Mouse (Mus musculus): ENCODE data around the gene Ppm1l. TPM values are rescaled to one million over a fixed set of nuclear protein-coding genes. Genes with fewer than 3 reads are reported as not detected.

Gene Ppm1l
- polyA plus RNA-seq, 1 experiment from 2014 or later = 3.4 TPM

DNA sequence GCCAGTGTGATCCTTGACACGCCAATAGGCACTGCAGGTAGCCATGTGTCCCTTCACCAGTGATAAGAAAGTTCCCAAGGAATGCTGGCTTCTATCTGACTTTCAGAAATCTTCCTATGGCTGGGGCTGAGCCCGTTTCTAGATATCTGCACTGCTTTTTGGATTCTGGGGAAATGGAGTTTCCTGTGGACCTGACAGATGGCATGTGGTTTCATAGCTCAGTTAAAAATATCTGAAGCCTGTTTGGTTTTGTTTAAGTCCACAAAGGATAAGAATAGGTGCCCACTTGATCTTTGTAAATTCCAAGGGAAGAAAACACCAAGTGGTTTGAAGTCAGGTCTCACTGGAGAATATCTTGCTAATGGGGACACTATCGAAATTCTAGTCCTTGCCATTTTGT lies 173.0 kb downstream of the Ppm1l start:
- no peaks in the 10 kb centered on the region for H3K9me3 ChIP-seq (ENCODE audit: control insufficient read depth, low read length)
- ATAC-seq = no peak
- no peak overlapping the region for H3K9ac ChIP-seq (ENCODE audit: low read depth, low read length)

DNA sequence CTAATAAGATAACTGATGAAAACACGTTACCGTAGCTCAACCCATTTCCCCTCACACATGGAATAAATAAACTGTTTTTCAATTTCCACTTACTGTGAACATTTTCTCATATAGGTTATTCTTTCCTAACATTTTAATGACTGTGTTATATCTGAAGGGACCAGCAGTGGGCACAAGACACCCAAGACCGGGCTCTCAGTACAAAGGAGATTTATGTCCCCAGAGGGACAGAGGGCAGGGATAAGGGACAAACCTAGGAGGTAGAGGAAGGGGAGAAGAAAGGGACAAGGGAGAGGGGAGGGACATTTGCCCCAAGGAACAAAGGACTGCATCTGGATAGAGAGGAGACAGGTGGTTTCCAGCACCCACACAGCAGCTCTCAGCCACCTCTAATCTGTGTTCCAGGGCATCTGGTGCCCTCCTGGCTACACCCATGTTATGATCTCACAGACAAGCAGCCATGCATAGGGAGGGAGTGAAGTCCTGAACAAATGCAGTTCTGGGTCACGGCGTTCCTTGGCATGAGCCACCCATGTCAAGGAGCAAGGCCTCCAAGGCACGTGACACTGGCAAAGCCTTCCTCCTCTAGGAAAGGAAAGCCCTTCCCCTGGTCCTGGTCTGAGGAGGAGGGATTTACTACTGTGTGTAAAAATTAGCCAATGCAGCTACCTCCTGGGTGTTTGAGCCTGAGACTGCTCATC lies 174.5 kb downstream of the Ppm1l start:
- Histone ChIP-seq H3K9ac (ENCODE audit: low read depth, low read length) (no peak overlapping the region), H3K4me3 (ENCODE audit: low read length) (no peak overlapping the region), H3K27me3 (replicated peaks; ENCODE audit: control insufficient read depth, insufficient read depth, low read length) (no peaks in the 10 kb centered on the region), H3K27ac (ENCODE audit: low read length) (no peak overlapping the region), H3K4me2 (ENCODE audit: low read depth, low read length) (no peak overlapping the region), H3K36me3 (ENCODE audit: control insufficient read depth, insufficient read depth, low read length) (no peaks in the 10 kb centered on the region), H3K9me3 (ENCODE audit: control insufficient read depth, low read length) (no peaks in the 10 kb centered on the region), H3K4me1 (ENCODE audit: control insufficient read depth, insufficient read depth, low read length) (0 out of 2 replicates have a peak, but pooled peaks cover 2% of the 10 kb centered on the region)
- no peak for ATAC-seq
- WGBS = 86% methylated on average over 6 of the region's 6 CpGs

More for the DNA sequence above, 173.0 kb downstream of the Ppm1l start:
- Histone ChIP-seq H3K27ac (ENCODE audit: low read length) (no peak overlapping the region), H3K4me2 (ENCODE audit: low read depth, low read length) (no peak overlapping the region), H3K4me3 (ENCODE audit: low read length) (no peak overlapping the region), H3K4me1 (ENCODE audit: control insufficient read depth, insufficient read depth, low read length) (0 out of 2 replicates have a peak, but pooled peaks cover 2% of the 10 kb centered on the region), H3K36me3 (ENCODE audit: control insufficient read depth, insufficient read depth, low read length) (no peaks in the 10 kb centered on the region), H3K27me3 (replicated peaks; ENCODE audit: control insufficient read depth, insufficient read depth, low read length) (no peaks in the 10 kb centered on the region)
- WGBS = 82% methylated on average over 3 of the region's 3 CpGs

DNA sequence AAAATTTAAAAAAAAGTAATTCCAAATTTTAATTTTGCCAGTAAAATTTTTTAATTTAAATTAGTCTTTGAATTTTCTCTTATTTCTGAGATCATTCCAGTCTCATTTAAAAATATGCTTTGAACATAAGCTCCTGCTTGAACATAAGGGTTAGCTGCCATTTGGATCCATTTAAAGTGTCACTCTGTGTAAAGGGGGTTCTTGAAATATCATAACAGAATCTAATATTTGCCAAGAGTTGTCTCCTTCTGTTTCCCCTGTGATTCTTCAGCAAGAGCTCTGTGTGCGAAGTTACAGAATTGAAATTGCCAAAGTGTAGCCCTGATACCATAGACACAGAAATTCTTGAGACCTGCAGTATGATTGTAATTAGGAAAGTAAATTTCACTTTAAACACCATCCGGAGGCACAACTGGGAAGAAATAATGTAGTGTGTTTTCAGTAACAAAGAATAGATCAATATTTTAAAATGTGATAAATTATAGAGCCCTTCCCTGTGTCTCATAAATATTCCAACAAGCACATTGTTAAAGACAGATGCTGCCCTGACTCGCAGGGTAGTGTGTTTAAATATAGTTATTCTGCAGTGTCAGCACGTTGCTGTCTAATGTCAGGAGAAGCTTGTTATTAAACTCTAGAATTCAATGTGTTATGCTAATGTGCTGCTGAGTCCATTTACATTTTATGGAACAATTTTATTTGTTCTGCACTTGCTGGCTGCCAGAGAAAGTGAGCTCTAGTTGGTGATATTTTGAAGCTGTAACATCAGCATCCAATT lies 177.8 kb downstream of the Ppm1l start:
- Histone ChIP-seq H3K4me3 (ENCODE audit: low read length) (no peak overlapping the region), H3K9ac (ENCODE audit: low read depth, low read length) (no peak overlapping the region), H3K36me3 (ENCODE audit: control insufficient read depth, insufficient read depth, low read length) (no peaks in the 10 kb centered on the region), H3K9me3 (ENCODE audit: control insufficient read depth, low read length) (no peaks in the 10 kb centered on the region), H3K27me3 (replicated peaks; ENCODE audit: control insufficient read depth, insufficient read depth, low read length) (no peaks in the 10 kb centered on the region), H3K4me2 (ENCODE audit: low read depth, low read length) (no peak overlapping the region), H3K27ac (ENCODE audit: low read length) (no peak overlapping the region), H3K4me1 (ENCODE audit: control insufficient read depth, insufficient read depth, low read length) (0 out of 2 replicates have a peak, but pooled peaks cover 2% of the 10 kb centered on the region)
- 54% methylated on average over 4 of the region's 4 CpGs for WGBS
- no peak for ATAC-seq

DNA sequence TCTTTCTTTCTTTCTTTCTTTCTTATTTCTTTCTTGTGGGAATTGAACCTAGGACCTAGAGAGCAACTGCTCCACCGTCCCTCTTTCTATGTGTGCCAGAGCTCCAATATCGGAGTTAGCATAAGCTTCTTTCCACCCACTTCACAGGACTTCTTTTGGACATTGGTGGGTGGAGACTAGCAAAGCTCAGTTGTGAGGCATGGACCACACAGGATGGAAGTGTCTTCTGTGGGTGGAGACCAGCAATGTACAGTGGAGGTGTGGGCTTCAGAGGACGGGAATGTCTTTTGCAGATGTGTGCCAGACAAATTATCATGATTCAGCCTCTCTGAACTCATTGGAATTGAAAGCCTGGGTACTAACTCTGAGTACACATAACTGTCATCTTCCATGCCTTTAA lies 180.5 kb downstream of the Ppm1l start:
- H3K36me3 ChIP-seq (ENCODE audit: control insufficient read depth, insufficient read depth, low read length) = no peaks in the 10 kb centered on the region
- no peak overlapping the region for H3K27ac ChIP-seq (ENCODE audit: low read length)
- H3K9ac ChIP-seq (ENCODE audit: low read depth, low read length) = no peak overlapping the region
- H3K4me1 ChIP-seq (ENCODE audit: control insufficient read depth, insufficient read depth, low read length) = 0 out of 2 replicates have a peak, but pooled peaks cover 4% of the 10 kb centered on the region
- no peak overlapping the region for H3K4me2 ChIP-seq (ENCODE audit: low read depth, low read length)
- ATAC-seq = no peak
- H3K27me3 ChIP-seq (replicated peaks; ENCODE audit: control insufficient read depth, insufficient read depth, low read length) = no peaks in the 10 kb centered on the region
- no peak overlapping the region for H3K4me3 ChIP-seq (ENCODE audit: low read length)
- no peaks in the 10 kb centered on the region for H3K9me3 ChIP-seq (ENCODE audit: control insufficient read depth, low read length)
- 82% methylated on average over 3 of the region's 3 CpGs for WGBS

DNA sequence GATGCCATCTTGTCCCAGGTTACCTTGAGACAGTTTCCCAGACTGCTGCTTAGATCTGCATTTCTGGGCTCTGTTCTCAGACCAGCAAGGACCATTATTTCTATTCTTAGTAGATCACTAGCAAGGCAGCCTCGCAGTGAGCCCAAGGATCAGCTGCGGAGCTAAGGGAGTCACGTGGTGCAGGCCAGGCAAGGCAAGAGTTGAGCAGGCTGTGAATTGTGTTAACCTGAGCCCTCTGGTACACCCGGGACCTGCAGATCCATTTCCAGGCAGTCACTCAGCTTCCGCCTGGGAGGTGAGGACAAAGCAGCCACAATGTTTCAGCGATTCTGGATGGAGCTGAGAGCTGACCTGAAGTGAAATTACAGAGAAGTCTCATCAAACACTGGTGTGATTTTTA lies 185.3 kb downstream of the Ppm1l start:
- Histone ChIP-seq H3K36me3 (ENCODE audit: control insufficient read depth, insufficient read depth, low read length) (no peaks in the 10 kb centered on the region), H3K9ac (ENCODE audit: low read depth, low read length) (no peak overlapping the region)

DNA sequence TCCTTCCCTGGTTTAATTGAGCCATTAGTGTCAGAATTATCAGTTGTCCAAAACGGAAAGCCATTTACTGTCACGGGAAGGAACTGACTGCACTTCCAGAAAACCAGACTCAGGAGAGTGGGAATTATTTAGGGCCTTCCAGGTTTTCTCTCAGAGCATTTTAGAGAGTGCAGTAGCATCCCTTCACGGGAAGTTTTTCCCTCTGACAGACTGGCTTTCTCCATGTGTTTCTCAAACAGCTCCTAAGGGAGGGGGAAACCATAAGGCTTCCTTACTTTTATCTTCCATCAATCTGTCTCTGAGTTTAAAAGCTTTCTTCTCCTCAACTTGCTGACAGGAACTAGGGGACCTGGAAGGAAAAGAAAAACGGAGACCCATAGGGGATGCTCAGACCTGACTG lies 185.9 kb downstream of the Ppm1l start:
- ATAC-seq = no peak
- Histone ChIP-seq H3K36me3 (ENCODE audit: control insufficient read depth, insufficient read depth, low read length) (no peaks in the 10 kb centered on the region), H3K27me3 (replicated peaks; ENCODE audit: control insufficient read depth, insufficient read depth, low read length) (no peaks in the 10 kb centered on the region)

More for the DNA sequence above, 185.3 kb downstream of the Ppm1l start:
- ATAC-seq = no peak
- Histone ChIP-seq H3K4me1 (ENCODE audit: control insufficient read depth, insufficient read depth, low read length) (0 out of 2 replicates have a peak, but pooled peaks cover 2% of the 10 kb centered on the region), H3K4me2 (ENCODE audit: low read depth, low read length) (no peak overlapping the region), H3K27me3 (replicated peaks; ENCODE audit: control insufficient read depth, insufficient read depth, low read length) (no peaks in the 10 kb centered on the region), H3K9me3 (ENCODE audit: control insufficient read depth, low read length) (no peaks in the 10 kb centered on the region), H3K27ac (ENCODE audit: low read length) (no peak overlapping the region), H3K4me3 (ENCODE audit: low read length) (no peak overlapping the region)
- 39% methylated on average over 6 of the region's 6 CpGs for WGBS

DNA sequence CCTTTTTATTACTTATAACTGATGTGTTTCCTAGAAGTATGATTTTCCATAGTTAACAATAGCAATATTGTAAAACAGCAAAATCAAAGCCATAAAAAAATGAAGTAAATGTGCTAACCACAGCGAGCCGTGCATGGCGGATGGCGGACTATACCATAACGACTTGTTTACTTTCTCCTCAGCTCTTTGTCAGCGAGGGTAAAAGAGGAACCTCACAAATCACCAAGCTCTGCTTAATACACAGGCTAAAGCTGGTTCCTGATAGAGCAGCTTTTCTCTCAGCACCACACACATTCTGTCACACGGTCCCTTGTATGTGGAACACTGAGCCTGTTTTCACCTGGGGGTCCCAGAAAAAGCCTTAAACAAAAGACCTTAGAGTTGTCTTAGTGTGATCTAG lies 188.4 kb downstream of the Ppm1l start:
- H3K27ac ChIP-seq (ENCODE audit: low read length) = no peak overlapping the region
- no peaks in the 10 kb centered on the region for H3K9me3 ChIP-seq (ENCODE audit: control insufficient read depth, low read length)
- H3K4me3 ChIP-seq (ENCODE audit: low read length) = no peak overlapping the region
- ATAC-seq = no peak
- H3K9ac ChIP-seq (ENCODE audit: low read depth, low read length) = no peak overlapping the region
- H3K4me2 ChIP-seq (ENCODE audit: low read depth, low read length) = no peak overlapping the region
- no peaks in the 10 kb centered on the region for H3K36me3 ChIP-seq (ENCODE audit: control insufficient read depth, insufficient read depth, low read length)
- H3K27me3 ChIP-seq (replicated peaks; ENCODE audit: control insufficient read depth, insufficient read depth, low read length) = no peaks in the 10 kb centered on the region
- WGBS = 45% methylated on average over 7 of the region's 7 CpGs
- H3K4me1 ChIP-seq (ENCODE audit: control insufficient read depth, insufficient read depth, low read length) = 0 out of 2 replicates have a peak, but pooled peaks cover 2% of the 10 kb centered on the region

More for the DNA sequence above, 185.9 kb downstream of the Ppm1l start:
- H3K4me1 ChIP-seq (ENCODE audit: control insufficient read depth, insufficient read depth, low read length) = 0 out of 2 replicates have a peak, but pooled peaks cover 2% of the 10 kb centered on the region
- 36% methylated on average over 4 of the region's 4 CpGs for WGBS
- H3K4me2 ChIP-seq (ENCODE audit: low read depth, low read length) = no peak overlapping the region
- H3K27ac ChIP-seq (ENCODE audit: low read length) = no peak overlapping the region
- H3K9ac ChIP-seq (ENCODE audit: low read depth, low read length) = no peak overlapping the region
- no peaks in the 10 kb centered on the region for H3K9me3 ChIP-seq (ENCODE audit: control insufficient read depth, low read length)
- H3K4me3 ChIP-seq (ENCODE audit: low read length) = no peak overlapping the region

DNA sequence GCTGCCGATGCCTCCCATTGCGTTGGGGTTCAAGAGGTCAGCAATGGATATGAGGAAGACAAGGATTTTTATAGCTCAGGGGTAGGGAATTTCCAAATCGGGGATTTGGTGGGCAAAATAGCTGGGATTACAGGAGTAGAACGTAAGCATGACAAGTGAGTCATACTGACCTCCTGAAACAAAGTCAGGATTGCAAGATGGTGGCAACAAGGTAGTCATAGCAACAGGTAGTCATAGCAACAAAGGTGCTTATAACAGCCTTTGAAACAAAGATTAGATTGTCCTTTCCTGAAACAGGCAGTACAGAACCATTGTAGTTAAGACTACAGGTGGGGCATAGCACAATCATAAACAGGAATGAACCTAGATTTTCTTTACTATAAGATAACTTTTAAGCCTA lies 189.7 kb downstream of the Ppm1l start:
- ATAC-seq = no peak
- H3K9me3 ChIP-seq (ENCODE audit: control insufficient read depth, low read length) = no peaks in the 10 kb centered on the region
- H3K4me2 ChIP-seq (ENCODE audit: low read depth, low read length) = no peak overlapping the region
- H3K36me3 ChIP-seq (ENCODE audit: control insufficient read depth, insufficient read depth, low read length) = no peaks in the 10 kb centered on the region
- no peaks in the 10 kb centered on the region for H3K4me1 ChIP-seq (ENCODE audit: control insufficient read depth, insufficient read depth, low read length)
- WGBS = 81% methylated on average over 4 of the region's 4 CpGs
- no peak overlapping the region for H3K27ac ChIP-seq (ENCODE audit: low read length)
- no peak overlapping the region for H3K9ac ChIP-seq (ENCODE audit: low read depth, low read length)
- no peaks in the 10 kb centered on the region for H3K27me3 ChIP-seq (replicated peaks; ENCODE audit: control insufficient read depth, insufficient read depth, low read length)
- no peak overlapping the region for H3K4me3 ChIP-seq (ENCODE audit: low read length)

DNA sequence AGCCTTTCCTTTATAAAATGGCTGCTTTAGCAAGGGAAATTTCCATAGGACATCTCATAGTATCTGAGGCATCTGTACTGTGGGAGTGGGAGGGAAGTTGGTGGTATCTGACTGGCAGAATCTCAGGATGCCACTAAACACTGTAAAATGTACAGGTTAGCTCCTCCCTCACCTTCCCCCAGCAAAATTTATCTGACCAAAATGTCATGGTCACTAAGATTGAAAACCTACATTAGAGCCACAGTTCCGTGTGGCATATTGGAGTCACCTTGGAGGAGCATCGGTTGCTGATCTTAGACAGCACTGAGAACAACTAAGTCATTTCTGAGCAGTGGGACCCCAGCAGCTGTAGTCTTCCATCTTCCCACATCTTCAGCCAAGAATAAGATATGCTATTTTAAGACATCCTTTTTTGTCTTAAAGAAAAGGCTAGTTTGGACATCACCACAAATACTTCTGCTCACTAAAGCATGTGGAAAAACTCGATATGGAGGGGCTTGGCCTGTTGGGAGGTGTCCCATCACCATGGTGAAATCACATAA lies 192.8 kb downstream of the Ppm1l start:
- Histone ChIP-seq H3K27ac (ENCODE audit: low read length) (no peak overlapping the region), H3K4me3 (ENCODE audit: low read length) (no peak overlapping the region), H3K4me2 (ENCODE audit: low read depth, low read length) (no peak overlapping the region), H3K27me3 (replicated peaks; ENCODE audit: control insufficient read depth, insufficient read depth, low read length) (no peaks in the 10 kb centered on the region), H3K36me3 (ENCODE audit: control insufficient read depth, insufficient read depth, low read length) (no peaks in the 10 kb centered on the region), H3K4me1 (ENCODE audit: control insufficient read depth, insufficient read depth, low read length) (no peaks in the 10 kb centered on the region), H3K9ac (ENCODE audit: low read depth, low read length) (no peak overlapping the region), H3K9me3 (ENCODE audit: control insufficient read depth, low read length) (no peaks in the 10 kb centered on the region)
- ATAC-seq = no peak
- 76% methylated on average over 3 of the region's 3 CpGs for WGBS

Measured in intestine, embryonic 16.5 days (tissue).